Mouse (Mus musculus) olfactory bulb, adult 2 months (tissue): ENCODE data around the gene Esyt2.

Experiments
- CTCF ChIP-seq: fragments of 200-500 bp; IDR thresholded peaks from 2 replicates; pipeline ENCODE4 v1.5.1; 2012; ENCODE audit warnings: low read depth, mild to moderate bottlenecking, low read length, moderate library complexity; ENCODE audit not compliant: insufficient read depth
- POLR2A ChIP-seq: fragments of 200-500 bp; IDR thresholded peaks from 2 replicates; pipeline ENCODE4 v1.6.1; 2012; ENCODE audit warnings: mild to moderate bottlenecking, low read depth, low read length, moderate library complexity; ENCODE audit not compliant: insufficient read depth

GRCm38 (mm10) chr12:116264756-116265155 is 16.2 kb upstream of the Esyt2 start:
- TF ChIP-seq POLR2A: no peak
- TF ChIP-seq CTCF: no peak
